Mouse (Mus musculus) midbrain, embryonic 11.5 days (tissue): Measurements from ENCODE around the gene Ranbp9. TPM values are rescaled to one million over a fixed set of nuclear protein-coding genes. Genes with fewer than 3 reads are reported as not detected.
"Not testable (repeated sequence)": the region's sequence is repeated elsewhere in the genome, so short reads cannot be mapped to it uniquely, and the experiment has no call there.

Experiments used
- ATAC-seq: fragments of 200-750 bp; cut with Nextera tagmentation; 2 replicates; pipeline ENCODE4 v1.8.0; 2017; ENCODE audit warnings: moderate TSS enrichment, moderate library complexity; ENCODE audit not compliant: low FRiP score
- DNase-seq: peaks from one replicate; pipeline ENCODE4 v3.0.0; 2015; ENCODE audit warnings: low spot score; ENCODE audit errors: missing footprints
- H3K27ac ChIP-seq: fragments of 300-500 bp; sonication (generic); 2 replicates; pipeline ENCODE4 v1.5.1; 2014; ENCODE audit warnings: low read depth, low read length
- H3K27me3 ChIP-seq: fragments of 300-500 bp; sonication (generic); 2 replicates; pipeline ENCODE4 v1.6.1; 2014; ENCODE audit warnings: mild to moderate bottlenecking, low read length, moderate library complexity, mixed read lengths; ENCODE audit not compliant: control insufficient read depth, insufficient read depth
- H3K36me3 ChIP-seq: fragments of 300-500 bp; sonication (generic); 2 replicates; pipeline ENCODE4 v1.6.1; 2014; ENCODE audit warnings: mild to moderate bottlenecking, low read length, moderate library complexity, mixed read lengths; ENCODE audit not compliant: control insufficient read depth, insufficient read depth
- H3K4me1 ChIP-seq: fragments of 300-500 bp; sonication (generic); 2 replicates; pipeline ENCODE4 v1.6.1; 2014; ENCODE audit warnings: low read length; ENCODE audit not compliant: control insufficient read depth, insufficient read depth
- H3K4me2 ChIP-seq: fragments of 300-500 bp; sonication (generic); 2 replicates; pipeline ENCODE4 v1.6.1; 2014; ENCODE audit warnings: mild to moderate bottlenecking, moderate library complexity
- H3K4me3 ChIP-seq: fragments of 300-500 bp; sonication (generic); 2 replicates; pipeline ENCODE4 v1.5.1; 2014; ENCODE audit warnings: low read depth, low read length
- H3K9ac ChIP-seq: fragments of 300-500 bp; sonication (generic); 2 replicates; pipeline ENCODE4 v1.6.1; 2014; ENCODE audit warnings: low read length
- H3K9me3 ChIP-seq: fragments of 300-500 bp; sonication (generic); 2 replicates; pipeline ENCODE4 v1.6.1; 2016; ENCODE audit warnings: low read length; ENCODE audit not compliant: control insufficient read depth
- WGBS: fragments of 180-500 bp; shearing (Covaris S2); extraction: QIAGEN DNeasy Blood & Tissue Kit; methylation state at CpG from one replicate; pipeline ENCODE4 v1.1.7; 2014; 5-methylcytosine and 5-hydroxymethylcytosine counted together
- polyA plus RNA-seq: library from polyadenylated mRNA; unstranded; fragments of >200 nt; fragmentation: Nextera tagmentation; extraction: Ambion mirVana; gene quantifications from 2 replicates; pipeline ENCODE4 v1.2.1, GENCODE M21; 2014

Gene Ranbp9
- polyA plus RNA-seq, 1 experiment from 2014 or later = 10.9 TPM

DNA sequence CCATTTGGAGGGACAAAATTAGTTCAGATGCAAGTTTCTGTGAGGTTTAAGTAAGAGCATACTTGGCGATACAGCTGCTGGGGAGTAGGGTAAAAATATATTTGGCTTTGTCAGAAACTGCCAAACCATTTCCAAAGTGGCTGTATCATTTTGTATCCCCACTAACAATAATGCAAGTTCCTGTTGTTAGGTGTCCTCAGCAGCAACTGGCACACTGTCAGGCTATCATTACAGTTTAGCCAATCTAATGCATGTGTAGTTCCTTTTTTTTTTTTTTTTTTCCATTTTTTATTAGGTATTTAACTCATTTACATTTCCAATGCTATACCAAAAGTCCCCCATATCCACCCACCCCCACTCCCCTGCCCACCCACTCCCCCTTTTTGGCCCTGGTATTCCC lies 9.2 kb downstream of the Ranbp9 start:
- not testable (repeated sequence) for H3K4me1 ChIP-seq, ATAC-seq, H3K4me2 ChIP-seq, H3K36me3 ChIP-seq, DNase-seq, H3K27me3 ChIP-seq, H3K9ac ChIP-seq, H3K9me3 ChIP-seq, H3K4me3 ChIP-seq, H3K27ac ChIP-seq
- WGBS = 97% methylated on average over 1 of the region's 1 CpGs

DNA sequence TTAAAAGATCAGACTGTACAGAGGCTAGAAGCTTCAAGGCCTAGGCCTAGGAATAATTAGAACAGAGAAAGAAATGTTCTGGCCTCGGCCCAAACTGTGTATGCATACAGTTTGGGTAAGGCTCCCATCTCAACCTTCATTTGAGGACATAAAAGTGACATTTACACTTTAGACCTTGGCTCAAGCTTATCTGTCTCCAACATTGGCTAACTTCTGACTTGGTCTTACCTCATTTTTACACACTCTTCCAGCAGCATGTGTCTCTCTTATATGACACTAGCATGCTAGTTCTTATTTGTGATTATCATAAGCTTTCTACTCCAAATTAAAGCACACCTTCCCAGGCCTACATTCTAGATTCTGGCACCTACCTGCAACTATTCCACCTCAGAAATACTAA lies 11.5 kb downstream of the Ranbp9 start:
- Histone ChIP-seq H3K9ac (no peak overlapping the region), H3K27me3 (no peaks in the 10 kb centered on the region), H3K9me3 (no peaks in the 10 kb centered on the region; the same call in 1 of the 2 replicates), H3K4me3 (no peak overlapping the region), H3K27ac (no peak overlapping the region), H3K4me1 (no peaks in the 10 kb centered on the region), H3K36me3 (0 out of 2 replicates have a peak, but pooled peaks cover 2% of the 10 kb centered on the region), H3K4me2 (no peak overlapping the region)
- ATAC-seq = no peak
- no peak for DNase-seq
- WGBS = 96% methylated on average over 1 of the region's 1 CpGs

DNA sequence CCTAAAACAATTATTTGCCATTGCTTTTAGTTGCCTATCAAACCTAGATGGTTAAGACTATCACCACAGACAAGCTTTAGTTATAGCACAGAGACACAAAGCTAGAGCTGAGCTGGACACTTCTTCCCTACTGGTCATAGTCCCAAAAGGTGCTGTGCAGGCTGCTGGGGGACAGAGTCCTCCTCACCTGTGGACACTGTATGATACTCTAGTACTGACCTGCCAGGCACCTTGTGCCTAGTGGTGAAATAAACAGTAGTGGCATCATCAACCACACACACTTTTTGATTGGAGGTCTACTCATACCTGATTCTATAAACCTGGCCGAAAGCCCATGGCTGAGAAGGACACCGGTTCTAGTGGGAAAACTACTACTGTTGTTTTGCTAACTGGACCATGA lies 16.5 kb downstream of the Ranbp9 start:
- H3K27me3 ChIP-seq = no peaks in the 10 kb centered on the region
- no peak for ATAC-seq
- 93% methylated on average over 2 of the region's 2 CpGs for WGBS

DNA sequence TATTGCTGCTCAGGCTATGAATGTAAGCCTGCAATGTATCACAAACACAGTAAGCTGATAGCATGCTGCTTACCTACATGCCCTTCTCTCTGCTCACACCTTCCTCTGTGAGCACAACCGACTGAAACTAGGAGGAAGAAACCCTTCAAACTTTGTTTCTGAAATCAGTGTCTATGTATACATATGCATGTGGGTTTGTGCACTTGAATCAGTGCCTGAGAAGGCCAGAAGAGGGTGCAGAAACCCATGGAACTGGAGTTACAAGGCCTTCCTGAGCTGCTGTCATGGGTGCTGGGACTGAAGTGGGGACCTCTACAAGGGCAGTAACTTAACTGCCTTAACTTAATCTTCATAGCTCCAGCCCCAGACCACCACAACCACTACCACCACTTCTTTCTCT lies 23.9 kb downstream of the Ranbp9 start:
- no peak overlapping the region for H3K4me2 ChIP-seq
- no peaks in the 10 kb centered on the region for H3K9me3 ChIP-seq
- no peaks in the 10 kb centered on the region for H3K27me3 ChIP-seq
- H3K9ac ChIP-seq = no peak overlapping the region
- H3K4me3 ChIP-seq = no peak overlapping the region
- H3K36me3 ChIP-seq = no peaks in the 10 kb centered on the region
- H3K27ac ChIP-seq = no peak overlapping the region
- DNase-seq (peak; percentile 53), ATAC-seq (no peak)
- WGBS = 86% methylated on average over 1 of the region's 1 CpGs
- H3K4me1 ChIP-seq = peaks cover 5% of the 10 kb centered on the region; the same call in 1 of the 2 replicates

More for the DNA sequence above, 16.5 kb downstream of the Ranbp9 start:
- no peak overlapping the region for H3K4me2 ChIP-seq
- no peaks in the 10 kb centered on the region; the same call in 1 of the 2 replicates for H3K9me3 ChIP-seq
- no peak overlapping the region for H3K4me3 ChIP-seq
- H3K9ac ChIP-seq = no peak overlapping the region
- H3K4me1 ChIP-seq = no peaks in the 10 kb centered on the region
- no peaks in the 10 kb centered on the region; the same call in 1 of the 2 replicates for H3K36me3 ChIP-seq
- no peak overlapping the region for H3K27ac ChIP-seq
- DNase-seq = peak; percentile 66

DNA sequence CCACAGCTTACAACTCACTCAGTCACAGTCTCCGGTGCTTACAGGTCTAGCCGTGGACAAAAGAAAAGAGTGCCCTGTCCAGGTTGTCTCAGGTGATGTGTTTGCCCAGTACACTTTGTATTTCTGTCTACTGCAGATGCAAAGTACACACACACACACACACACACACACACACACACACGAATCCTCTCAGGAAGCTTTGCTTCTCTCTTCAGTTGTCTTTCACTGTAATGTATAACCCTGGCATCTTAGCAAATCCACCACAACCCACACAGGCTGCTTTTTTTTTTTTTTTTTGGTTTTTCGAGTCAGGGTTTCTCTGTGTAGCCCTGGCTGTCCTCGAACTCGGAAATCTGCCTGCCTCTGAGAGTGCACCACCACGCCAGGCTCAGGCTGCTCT lies 26.7 kb downstream of the Ranbp9 start:
- WGBS = 91% methylated on average over 7 of the region's 7 CpGs
- DNase-seq (no peak), ATAC-seq (no peak)
- Histone ChIP-seq H3K4me1 (peaks cover 5% of the 10 kb centered on the region; the same call in 1 of the 2 replicates), H3K4me3 (no peak overlapping the region), H3K36me3 (no peaks in the 10 kb centered on the region), H3K9me3 (no peaks in the 10 kb centered on the region), H3K27ac (no peak overlapping the region), H3K9ac (no peak overlapping the region), H3K27me3 (no peaks in the 10 kb centered on the region), H3K4me2 (no peak overlapping the region)

DNA sequence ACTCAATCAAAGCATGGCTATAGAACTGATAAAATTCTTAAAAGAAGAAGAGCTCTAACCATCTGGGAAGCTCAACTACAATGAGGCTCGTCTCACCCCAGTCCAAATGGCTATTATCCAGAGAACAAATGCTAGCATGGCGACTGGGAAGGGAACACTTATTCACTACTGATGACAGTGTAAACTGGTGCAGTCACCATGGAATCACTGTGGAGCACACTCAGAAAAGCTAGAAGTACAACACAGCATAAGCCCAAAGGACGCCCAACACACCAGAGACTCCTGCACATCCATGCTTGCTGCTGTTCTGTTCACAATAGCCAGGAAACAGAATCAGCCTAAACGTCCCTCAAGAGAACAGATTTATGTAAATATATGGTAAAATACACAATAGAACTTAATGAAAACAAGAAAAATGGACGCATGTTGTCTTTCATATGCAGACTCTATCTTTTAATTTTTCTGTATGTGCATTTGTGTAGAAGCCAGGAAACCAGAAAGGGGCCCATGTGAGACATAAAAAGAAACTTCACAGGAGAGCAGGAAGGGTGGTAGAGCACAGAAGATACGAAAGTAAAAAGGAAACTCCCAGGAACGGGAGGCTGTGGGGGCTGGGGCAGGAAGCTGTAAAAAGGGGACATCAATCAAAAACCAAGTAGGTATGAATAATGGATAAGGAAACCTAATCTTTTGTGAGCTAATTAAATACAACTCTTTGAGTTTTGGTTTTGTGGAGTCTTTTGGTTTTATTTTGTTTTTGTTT lies 28.1 kb downstream of the Ranbp9 start:
- Histone ChIP-seq H3K4me2 (no peak overlapping the region), H3K27ac (no peak overlapping the region), H3K36me3 (no peaks in the 10 kb centered on the region), H3K27me3 (no peaks in the 10 kb centered on the region), H3K4me3 (no peak overlapping the region), H3K9ac (no peak overlapping the region), H3K9me3 (no peaks in the 10 kb centered on the region), H3K4me1 (peaks cover 5% of the 10 kb centered on the region; the same call in 1 of the 2 replicates)
- DNase-seq (peak; percentile 85), ATAC-seq (no peak)
- 40% methylated on average over 7 of the region's 7 CpGs for WGBS

DNA sequence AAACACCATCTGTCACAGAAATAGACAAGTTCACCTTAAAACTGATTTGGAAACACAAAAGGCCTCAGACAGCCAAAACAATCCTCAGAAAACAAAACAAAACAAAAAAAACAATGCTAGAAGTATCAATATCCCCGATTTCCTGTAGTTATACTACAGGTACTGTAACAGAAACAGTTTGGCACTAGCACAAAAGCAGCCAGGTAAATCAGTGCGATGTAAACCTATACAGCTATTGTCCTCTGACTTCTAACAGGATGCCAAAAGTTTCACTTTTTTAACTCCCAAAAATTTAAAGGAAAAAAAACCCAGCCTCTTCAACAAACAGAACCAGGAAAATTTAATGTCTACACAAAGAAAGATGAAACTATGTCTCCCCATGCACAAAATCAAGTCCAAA lies 28.9 kb downstream of the Ranbp9 start:
- Histone ChIP-seq H3K36me3 (no peaks in the 10 kb centered on the region), H3K27ac (no peak overlapping the region), H3K4me1 (peaks cover 5% of the 10 kb centered on the region; the same call in 1 of the 2 replicates), H3K27me3 (no peaks in the 10 kb centered on the region), H3K4me2 (no peak overlapping the region), H3K9me3 (no peaks in the 10 kb centered on the region), H3K4me3 (no peak overlapping the region), H3K9ac (no peak overlapping the region)
- 91% methylated on average over 2 of the region's 2 CpGs for WGBS
- DNase-seq (peak; percentile 72), ATAC-seq (no peak)

DNA sequence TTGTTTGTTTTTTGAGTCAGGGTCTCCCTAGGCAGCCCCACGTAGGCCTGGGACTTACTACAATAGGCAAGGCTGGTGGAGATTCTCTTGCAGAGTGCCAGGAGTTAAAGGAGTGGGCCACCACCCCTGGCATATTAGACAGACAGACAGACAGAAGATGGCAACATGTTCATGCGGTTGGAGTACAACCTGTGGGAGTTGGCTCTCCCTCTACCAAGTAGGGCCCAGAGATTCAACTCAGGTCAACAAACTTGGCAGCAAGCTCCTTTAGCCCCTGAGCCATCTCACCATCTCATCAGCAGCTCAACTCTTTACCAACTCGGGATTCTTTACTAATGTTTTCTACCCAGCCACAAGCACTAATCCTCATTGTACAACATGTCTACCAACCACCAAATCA lies 30.4 kb downstream of the Ranbp9 start:
- no peaks in the 10 kb centered on the region for H3K36me3 ChIP-seq
- no peak overlapping the region for H3K4me2 ChIP-seq
- H3K9me3 ChIP-seq = no peaks in the 10 kb centered on the region
- no peak overlapping the region for H3K27ac ChIP-seq
- ATAC-seq (no peak), DNase-seq (peak; percentile 75)
- H3K9ac ChIP-seq = no peak overlapping the region
- 88% methylated on average over 3 of the region's 3 CpGs for WGBS
- no peaks in the 10 kb centered on the region for H3K27me3 ChIP-seq
- peaks cover 5% of the 10 kb centered on the region; the same call in 1 of the 2 replicates for H3K4me1 ChIP-seq
- H3K4me3 ChIP-seq = no peak overlapping the region

DNA sequence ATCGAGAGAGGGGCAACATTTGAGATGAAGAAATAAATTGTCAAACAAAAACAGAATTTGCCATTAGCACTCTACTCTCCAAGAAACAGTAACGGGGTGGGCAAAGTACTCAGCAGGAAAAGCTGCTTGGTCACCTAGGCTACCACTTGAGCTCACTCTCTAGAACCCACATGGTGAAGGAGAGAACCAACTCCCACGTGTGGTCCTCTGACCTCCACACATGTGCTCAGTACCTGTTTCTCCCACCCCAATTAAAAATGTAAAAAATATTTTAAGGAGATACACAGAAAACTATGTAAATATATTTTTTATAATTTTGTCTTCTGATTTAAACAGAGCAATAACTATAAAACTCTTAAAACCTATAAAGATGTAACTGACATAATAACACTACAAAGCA lies 33.4 kb downstream of the Ranbp9 start:
- DNase-seq (no peak), ATAC-seq (no peak)
- no peaks in the 10 kb centered on the region for H3K36me3 ChIP-seq
- H3K4me2 ChIP-seq = no peak overlapping the region
- no peak overlapping the region for H3K4me3 ChIP-seq
- no peaks in the 10 kb centered on the region for H3K27me3 ChIP-seq
- peaks cover 1% of the 10 kb centered on the region; the same call in 1 of the 2 replicates for H3K4me1 ChIP-seq
- H3K27ac ChIP-seq = no peak overlapping the region
- 79% methylated on average over 3 of the region's 3 CpGs for WGBS
- H3K9me3 ChIP-seq = no peaks in the 10 kb centered on the region
- no peak overlapping the region for H3K9ac ChIP-seq
